Mouse (Mus musculus) frontal cortex, postnatal 25 days (tissue): ENCODE results near the gene Ccdc170.

Experiments used
- DNase-seq, 2 experiments: peaks; one replicate each; pipeline ENCODE4 v3.0.0; 2022; ENCODE audit warnings: low spot score in 2 of 2

The Ccdc170 gene

GRCm38 (mm10) chr10:4522116-4522515, 39.8 kb downstream of the Ccdc170 start:
- no peak for DNase-seq

- no peak for DNase-seq
Observed at GRCm38 (mm10) chr10:4523078-4523477, 40.8 kb downstream of the Ccdc170 start.

GRCm38 (mm10) chr10:4528043-4528442, 45.7 kb downstream of the Ccdc170 start:
- no peak for DNase-seq

- no peak for DNase-seq
Observed at GRCm38 (mm10) chr10:4530638-4531235, 48.4 kb downstream of the Ccdc170 start.

GRCm38 (mm10) chr10:4531933-4532332, 49.6 kb downstream of the Ccdc170 start:
- DNase-seq = no peak

DNA sequence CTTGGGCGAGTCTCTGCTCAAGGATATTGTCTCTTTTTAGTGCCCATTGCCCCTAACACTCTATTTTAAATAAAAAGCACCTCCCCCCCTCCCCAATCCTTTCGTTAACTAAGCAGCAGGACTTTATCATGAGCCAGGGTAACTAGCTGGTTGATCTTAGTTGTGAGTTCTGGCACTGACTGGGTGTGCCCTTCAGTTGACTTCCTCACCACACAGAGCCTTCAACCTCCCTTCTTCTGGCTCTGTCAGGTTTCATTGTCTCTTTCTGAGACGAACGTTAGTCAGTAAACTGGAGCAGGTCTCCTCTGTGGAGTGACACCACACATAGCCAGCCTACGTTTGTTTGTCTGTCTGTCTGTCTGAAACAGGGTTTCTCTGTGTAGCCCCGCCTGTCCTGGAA, 50.4 kb downstream of the Ccdc170 start:
- no peak for DNase-seq

DNA sequence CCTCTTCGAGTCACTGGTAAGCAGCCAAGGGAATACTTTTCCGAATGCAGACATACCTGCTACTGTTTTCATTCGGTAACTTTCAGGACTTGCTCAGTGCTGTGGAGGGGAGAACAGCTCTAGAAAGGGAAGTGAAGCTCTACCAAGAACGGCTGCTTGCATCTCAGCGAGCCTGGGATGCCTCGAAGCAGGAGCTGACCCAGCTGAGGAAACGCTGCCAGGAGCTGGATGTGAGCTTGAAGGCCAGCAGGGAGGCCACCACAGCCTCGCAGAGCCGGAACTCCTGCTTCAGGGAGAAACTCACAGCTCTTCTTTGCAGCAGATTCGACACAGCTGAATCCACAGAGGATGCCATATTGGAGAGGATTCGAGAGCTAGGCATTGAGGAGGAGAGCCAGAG, 51.6 kb downstream of the Ccdc170 start:
- DNase-seq = no peak

- no peak for DNase-seq
Observed at GRCm38 (mm10) chr10:4545550-4545949, 63.2 kb downstream of the Ccdc170 start.

- no peak for DNase-seq
Observed at GRCm38 (mm10) chr10:4553442-4554119, 71.3 kb downstream of the Ccdc170 start.

DNA sequence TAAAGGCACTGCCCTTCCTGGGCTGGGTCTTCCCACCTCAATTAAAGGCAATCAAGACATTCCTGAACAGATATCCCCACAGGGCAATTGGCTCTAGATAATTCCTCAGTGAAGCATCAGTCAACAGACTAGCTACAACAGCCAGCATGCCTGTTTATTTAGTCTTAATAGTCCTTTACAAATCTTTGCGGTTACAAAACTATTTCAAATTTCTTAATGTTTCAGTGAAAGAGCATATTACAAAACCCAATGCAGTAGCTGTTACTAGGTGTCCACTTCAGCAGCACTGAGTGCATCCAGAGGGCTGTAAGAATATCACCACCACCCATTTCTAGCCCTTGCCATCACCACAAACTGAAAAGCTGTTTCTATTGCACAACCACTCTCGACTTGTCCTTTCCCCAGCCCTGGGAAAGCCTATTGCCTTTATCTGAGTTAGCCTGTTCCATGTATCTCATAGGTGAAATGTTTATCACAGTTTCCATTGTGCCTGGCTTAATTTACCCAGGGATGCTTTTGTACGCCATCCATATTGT, 74.6 kb downstream of the Ccdc170 start:
- no peak for DNase-seq

GRCm38 (mm10) chr10:4559132-4559531, 76.8 kb downstream of the Ccdc170 start:
- DNase-seq = no peak

DNA sequence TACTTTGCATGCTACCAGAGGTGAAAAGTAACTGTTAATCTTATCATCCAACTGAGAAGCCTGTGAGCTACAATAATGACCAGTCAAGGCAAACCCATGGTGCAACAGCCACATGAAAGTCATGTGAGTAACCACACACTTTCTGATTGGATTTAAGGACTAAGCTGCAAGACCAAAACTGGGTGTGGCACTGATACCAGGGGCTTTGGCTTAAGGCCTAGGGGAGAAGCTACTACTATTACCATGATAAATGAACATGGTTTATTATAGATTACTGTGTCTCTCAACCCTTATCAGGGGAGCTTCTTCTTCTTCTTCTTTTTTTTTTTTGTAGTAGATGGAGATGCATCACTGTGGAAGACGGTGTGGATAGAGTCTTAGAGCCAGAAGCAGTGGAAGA, 82.8 kb downstream of the Ccdc170 start:
- no peak for DNase-seq

DNA sequence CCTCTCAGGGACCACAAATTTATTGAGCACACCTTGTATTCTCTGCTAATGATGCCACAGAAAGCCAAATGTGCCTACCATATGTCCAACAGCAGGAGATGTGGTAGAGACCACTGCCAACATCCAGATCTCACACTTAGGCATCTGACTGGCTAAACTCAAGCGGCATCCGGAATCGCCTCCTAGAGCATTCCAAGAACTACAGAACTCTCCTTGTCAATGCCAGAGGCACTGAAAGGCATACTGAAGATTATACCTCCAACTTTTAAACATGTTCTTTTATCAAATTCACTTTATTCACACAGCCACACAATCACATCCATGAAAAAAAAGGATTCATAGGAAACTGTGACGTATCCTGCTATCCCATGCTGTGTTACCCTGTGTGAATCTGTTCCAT, 88.5 kb downstream of the Ccdc170 start:
- no peak for DNase-seq

DNA sequence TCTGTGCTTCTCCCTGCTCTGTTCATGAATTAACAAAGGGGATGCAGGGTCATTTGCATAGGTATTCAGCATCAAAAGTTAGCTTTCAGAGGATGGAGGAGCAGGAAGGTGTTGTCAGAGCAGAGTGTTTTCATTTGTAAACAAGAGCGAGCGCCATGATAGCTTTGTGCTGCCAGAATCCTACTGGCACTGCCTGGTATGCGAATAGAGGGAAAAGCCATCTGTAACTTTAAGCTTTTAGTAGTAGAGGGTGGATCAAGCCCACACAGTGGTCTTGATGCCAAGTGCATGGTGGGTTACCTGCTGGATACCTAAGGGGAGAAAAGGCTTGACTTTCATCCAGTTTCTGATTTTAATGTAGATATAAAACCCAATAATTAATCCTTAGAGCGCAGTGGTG, 89.0 kb downstream of the Ccdc170 start:
- no peak for DNase-seq

DNA sequence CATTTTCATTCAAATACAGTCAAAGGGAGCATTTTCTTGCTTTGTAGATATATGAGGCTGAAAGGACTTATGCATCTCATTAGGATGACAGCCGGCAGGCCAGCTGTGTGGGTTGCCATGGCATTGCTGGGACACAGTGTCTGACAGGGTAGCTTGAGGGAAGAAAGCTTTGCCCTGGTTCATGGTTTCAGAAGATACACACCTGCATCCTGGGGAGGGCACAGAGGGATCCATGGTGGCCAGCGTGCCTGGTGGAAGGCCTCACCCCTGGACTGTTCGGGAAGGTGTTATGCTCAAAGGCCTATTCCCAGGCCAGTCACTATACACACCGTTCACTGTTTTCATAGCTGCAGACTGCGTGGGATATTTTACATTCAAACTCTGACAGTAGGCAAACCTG, 99.6 kb downstream of the Ccdc170 start:
- DNase-seq = no peak

- no peak for DNase-seq
Observed at GRCm38 (mm10) chr10:4586691-4587090, 104.4 kb downstream of the Ccdc170 start.

DNA sequence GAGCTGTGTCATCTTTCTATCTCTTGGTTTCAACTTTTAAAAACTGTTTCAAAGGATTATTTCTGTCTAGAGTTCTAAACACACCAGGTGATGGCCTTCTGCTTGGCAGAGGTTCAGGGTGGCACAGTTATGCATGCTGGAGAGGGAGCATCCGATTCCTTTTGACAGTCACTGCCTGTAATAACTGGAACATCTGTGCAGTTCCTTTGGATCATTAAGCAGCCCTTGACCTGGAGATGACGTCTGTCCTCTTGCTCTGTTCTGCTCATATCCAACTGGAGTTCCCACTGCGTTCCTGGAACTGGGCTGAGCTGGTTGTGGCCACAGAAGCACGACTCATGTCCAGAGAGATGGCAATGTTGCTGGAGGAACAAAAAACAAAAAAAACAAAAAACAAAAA, 107.3 kb downstream of the Ccdc170 start:
- no peak for DNase-seq

GRCm38 (mm10) chr10:4590956-4591355, 108.7 kb downstream of the Ccdc170 start:
- no peak for DNase-seq

- DNase-seq = no peak
Observed at GRCm38 (mm10) chr10:4593828-4594227, 111.5 kb downstream of the Ccdc170 start.

- DNase-seq = no peak
Observed at GRCm38 (mm10) chr10:4597211-4597610, 114.9 kb downstream of the Ccdc170 start.

GRCm38 (mm10) chr10:4598244-4598842, 116.0 kb downstream of the Ccdc170 start:
- DNase-seq = peak; percentile 14 to 41

DNA sequence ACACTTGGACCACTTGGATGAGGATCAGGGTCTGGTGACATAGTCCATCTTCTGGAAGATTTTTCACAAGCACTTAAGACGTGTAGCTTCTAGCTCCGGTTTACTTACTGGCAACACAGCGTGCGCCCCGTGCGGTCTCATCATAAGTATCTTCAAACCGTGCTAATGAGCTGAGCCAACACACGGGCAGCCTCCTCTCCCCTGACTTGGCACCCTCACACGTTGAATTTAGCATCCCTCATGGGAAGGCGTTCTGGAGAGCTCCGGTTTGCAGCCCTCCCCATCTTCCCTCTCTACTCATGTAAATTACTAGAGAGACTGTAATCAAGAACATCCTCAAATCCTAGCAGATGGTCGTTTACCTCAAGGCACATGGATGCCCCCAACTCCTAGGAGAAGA, 116.6 kb downstream of the Ccdc170 start:
- DNase-seq = no peak

DNA sequence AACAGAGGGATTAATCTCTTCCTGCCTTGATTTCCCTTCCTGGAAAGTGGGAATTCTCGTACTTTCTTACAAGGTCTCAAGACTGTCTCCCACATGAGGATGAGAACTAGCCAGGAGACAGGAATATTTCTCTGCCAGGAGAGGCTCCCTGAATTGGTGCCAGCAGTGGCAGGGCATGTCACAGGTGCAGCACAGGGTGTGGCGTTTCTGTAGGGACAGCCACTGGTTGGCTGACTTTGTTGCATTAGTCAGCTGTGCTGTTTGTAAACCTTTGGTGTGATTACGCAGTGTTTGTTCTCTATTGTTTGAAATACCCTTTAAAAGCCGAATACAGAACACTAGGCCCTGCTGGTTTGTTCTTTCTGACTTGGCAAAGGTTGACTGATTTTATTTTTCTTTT, 117.3 kb downstream of the Ccdc170 start:
- DNase-seq = no peak
